Mouse (Mus musculus): ENCODE data around the gene Cript. TPM values are rescaled to one million over a fixed set of nuclear protein-coding genes. Genes with fewer than 3 reads are reported as not detected.
A peak's percentile ranks its signal among the peaks of the same experiment; 100 is the strongest.

The Cript gene
- polyA plus RNA-seq, 1 experiment from 2014 or later = 209 TPM

DNA sequence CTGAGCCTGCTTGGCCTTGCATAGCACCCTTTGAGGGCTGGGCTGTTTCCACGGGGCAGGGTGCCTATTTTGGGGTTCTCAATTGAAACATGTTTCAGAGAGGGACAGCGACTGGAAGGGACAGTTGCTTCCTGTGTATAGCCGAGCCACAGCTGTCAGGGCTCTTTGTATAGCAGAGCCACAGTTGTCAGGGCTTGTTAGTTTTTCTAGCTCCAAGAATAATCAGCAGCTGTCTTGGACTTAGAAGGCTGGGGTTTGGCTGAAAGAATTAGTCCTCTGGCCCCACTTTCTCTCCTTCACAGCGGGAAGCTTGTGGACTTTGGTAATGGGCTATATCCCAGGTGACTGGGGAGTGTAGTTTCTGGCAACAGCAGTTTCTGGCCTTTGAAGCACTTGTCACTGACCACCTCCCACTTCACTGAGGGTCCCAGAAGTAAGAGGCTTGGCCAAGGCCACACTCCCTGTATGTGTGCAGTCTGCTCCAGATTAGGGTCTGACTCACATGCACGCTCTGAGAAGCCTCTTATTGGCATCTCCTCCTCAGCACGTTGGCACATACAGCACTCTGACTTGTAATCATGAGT lies 36.7 kb upstream of the Cript start:
- Histone ChIP-seq H3K27me3 (ENCODE audit: control insufficient read depth, insufficient read depth, low read depth, low read length) (no peaks in the 10 kb centered on the region), H3K4me1 (ENCODE audit: control insufficient read depth, insufficient read depth, low read length) (peaks cover 5% of the 10 kb centered on the region; the same call in 1 of the 2 replicates), H3K4me3 (ENCODE audit: low read depth, low read length) (no peak overlapping the region), H3K36me3 (ENCODE audit: control insufficient read depth, insufficient read depth, low read length) (no peaks in the 10 kb centered on the region), H3K9me3 (replicated peaks; ENCODE audit: control insufficient read depth, low read length, poor library complexity, severe bottlenecking) (no peaks in the 10 kb centered on the region), H3K4me2 (ENCODE audit: low read length) (no peak overlapping the region), H3K9ac (ENCODE audit: low read depth, low read length) (no peak overlapping the region), H3K27ac (ENCODE audit: low read length) (peak overlapping the region; percentile 12; the same call in 1 of the 2 replicates)
- 39% methylated on average over 6 of the region's 6 CpGs for WGBS
- ATAC-seq = peak; percentile 63

DNA sequence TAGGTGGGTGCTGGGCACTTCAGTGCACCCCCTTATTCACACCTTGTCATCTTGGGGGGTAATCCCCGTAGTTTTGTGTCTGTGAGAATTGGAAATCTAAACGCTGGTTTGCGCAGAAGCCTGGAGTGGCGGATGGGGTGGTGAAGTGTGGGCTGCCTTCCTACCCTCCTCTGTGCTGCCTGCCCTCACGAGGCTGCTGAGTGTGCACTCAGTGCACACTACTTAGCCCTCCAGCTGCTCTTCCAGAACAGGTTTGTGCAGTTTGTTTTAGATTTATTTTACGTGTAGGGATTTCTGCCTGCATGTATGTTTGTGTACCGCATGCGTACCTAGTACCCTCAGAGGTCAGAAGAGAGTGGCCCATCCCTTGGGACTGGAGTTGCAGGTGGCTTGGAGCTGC lies 34.0 kb upstream of the Cript start:
- H3K9me3 ChIP-seq (replicated peaks; ENCODE audit: control insufficient read depth, low read length, poor library complexity, severe bottlenecking) = no peaks in the 10 kb centered on the region
- no peak overlapping the region for H3K9ac ChIP-seq (ENCODE audit: low read depth, low read length)
- WGBS = 91% methylated on average over 8 of the region's 8 CpGs
- no peak overlapping the region for H3K4me3 ChIP-seq (ENCODE audit: low read depth, low read length)
- H3K4me2 ChIP-seq (ENCODE audit: low read length) = no peak overlapping the region
- no peak overlapping the region for H3K27ac ChIP-seq (ENCODE audit: low read length)
- H3K27me3 ChIP-seq (ENCODE audit: control insufficient read depth, insufficient read depth, low read depth, low read length) = no peaks in the 10 kb centered on the region
- no peak for ATAC-seq
- H3K4me1 ChIP-seq (ENCODE audit: control insufficient read depth, insufficient read depth, low read length) = peaks cover 4% of the 10 kb centered on the region; the same call in 1 of the 2 replicates
- no peaks in the 10 kb centered on the region for H3K36me3 ChIP-seq (ENCODE audit: control insufficient read depth, insufficient read depth, low read length)

GRCm38 (mm10) chr17:86997323-86997722 lies 28.0 kb upstream of the Cript start:
- no peaks in the 10 kb centered on the region for H3K9me3 ChIP-seq (replicated peaks; ENCODE audit: control insufficient read depth, low read length, poor library complexity, severe bottlenecking)
- no peaks in the 10 kb centered on the region; the same call in 1 of the 2 replicates for H3K36me3 ChIP-seq (ENCODE audit: control insufficient read depth, insufficient read depth, low read length)
- H3K4me2 ChIP-seq (ENCODE audit: low read length) = no peak overlapping the region
- H3K4me3 ChIP-seq (ENCODE audit: low read depth, low read length) = no peak overlapping the region
- H3K9ac ChIP-seq (ENCODE audit: low read depth, low read length) = no peak overlapping the region
- no peak overlapping the region for H3K27ac ChIP-seq (ENCODE audit: low read length)
- no peaks in the 10 kb centered on the region for H3K4me1 ChIP-seq (ENCODE audit: control insufficient read depth, insufficient read depth, low read length)
- ATAC-seq = no peak
- H3K27me3 ChIP-seq (ENCODE audit: control insufficient read depth, insufficient read depth, low read depth, low read length) = no peaks in the 10 kb centered on the region
- 94% methylated on average over 6 of the region's 6 CpGs for WGBS

GRCm38 (mm10) chr17:87008950-87009349 lies 16.4 kb upstream of the Cript start:
- no peak overlapping the region for H3K27ac ChIP-seq (ENCODE audit: low read length)
- 86% methylated on average over 3 of the region's 3 CpGs for WGBS
- peaks cover 5% of the 10 kb centered on the region; the same call in 1 of the 2 replicates for H3K36me3 ChIP-seq (ENCODE audit: control insufficient read depth, insufficient read depth, low read length)
- H3K4me3 ChIP-seq (ENCODE audit: low read depth, low read length) = no peak overlapping the region
- H3K27me3 ChIP-seq (ENCODE audit: control insufficient read depth, insufficient read depth, low read depth, low read length) = no peaks in the 10 kb centered on the region
- no peaks in the 10 kb centered on the region; the same call in 1 of the 2 replicates for H3K9me3 ChIP-seq (replicated peaks; ENCODE audit: control insufficient read depth, low read length, poor library complexity, severe bottlenecking)
- no peak for ATAC-seq
- H3K4me2 ChIP-seq (ENCODE audit: low read length) = no peak overlapping the region
- H3K9ac ChIP-seq (ENCODE audit: low read depth, low read length) = no peak overlapping the region
- H3K4me1 ChIP-seq (ENCODE audit: control insufficient read depth, insufficient read depth, low read length) = no peaks in the 10 kb centered on the region

GRCm38 (mm10) chr17:87011301-87012019 lies 13.9 kb upstream of the Cript start:
- Histone ChIP-seq H3K27me3 (ENCODE audit: control insufficient read depth, insufficient read depth, low read depth, low read length) (no peaks in the 10 kb centered on the region), H3K36me3 (ENCODE audit: control insufficient read depth, insufficient read depth, low read length) (peaks cover 7% of the 10 kb centered on the region; the same call in 1 of the 2 replicates), H3K4me2 (ENCODE audit: low read length) (no peak overlapping the region), H3K27ac (ENCODE audit: low read length) (no peak overlapping the region), H3K9me3 (replicated peaks; ENCODE audit: control insufficient read depth, low read length, poor library complexity, severe bottlenecking) (no peaks in the 10 kb centered on the region; the same call in 1 of the 2 replicates), H3K4me1 (ENCODE audit: control insufficient read depth, insufficient read depth, low read length) (no peaks in the 10 kb centered on the region), H3K9ac (ENCODE audit: low read depth, low read length) (no peak overlapping the region), H3K4me3 (ENCODE audit: low read depth, low read length) (no peak overlapping the region)
- 79% methylated on average over 13 of the region's 13 CpGs for WGBS
- ATAC-seq = no peak

GRCm38 (mm10) chr17:87019692-87020091 lies 5.7 kb upstream of the Cript start:
- WGBS = 97% methylated on average over 5 of the region's 5 CpGs
- Histone ChIP-seq H3K9me3 (replicated peaks; ENCODE audit: control insufficient read depth, low read length, poor library complexity, severe bottlenecking) (no peaks in the 10 kb centered on the region), H3K4me1 (ENCODE audit: control insufficient read depth, insufficient read depth, low read length) (peaks cover 5% of the 10 kb centered on the region; the same call in 1 of the 2 replicates), H3K27me3 (ENCODE audit: control insufficient read depth, insufficient read depth, low read depth, low read length) (no peaks in the 10 kb centered on the region), H3K9ac (ENCODE audit: low read depth, low read length) (no peak overlapping the region), H3K27ac (ENCODE audit: low read length) (no peak overlapping the region), H3K4me2 (ENCODE audit: low read length) (no peak overlapping the region), H3K4me3 (ENCODE audit: low read depth, low read length) (no peak overlapping the region), H3K36me3 (ENCODE audit: control insufficient read depth, insufficient read depth, low read length) (0 out of 2 replicates have a peak, but pooled peaks cover 6% of the 10 kb centered on the region)
- ATAC-seq = no peak

DNA sequence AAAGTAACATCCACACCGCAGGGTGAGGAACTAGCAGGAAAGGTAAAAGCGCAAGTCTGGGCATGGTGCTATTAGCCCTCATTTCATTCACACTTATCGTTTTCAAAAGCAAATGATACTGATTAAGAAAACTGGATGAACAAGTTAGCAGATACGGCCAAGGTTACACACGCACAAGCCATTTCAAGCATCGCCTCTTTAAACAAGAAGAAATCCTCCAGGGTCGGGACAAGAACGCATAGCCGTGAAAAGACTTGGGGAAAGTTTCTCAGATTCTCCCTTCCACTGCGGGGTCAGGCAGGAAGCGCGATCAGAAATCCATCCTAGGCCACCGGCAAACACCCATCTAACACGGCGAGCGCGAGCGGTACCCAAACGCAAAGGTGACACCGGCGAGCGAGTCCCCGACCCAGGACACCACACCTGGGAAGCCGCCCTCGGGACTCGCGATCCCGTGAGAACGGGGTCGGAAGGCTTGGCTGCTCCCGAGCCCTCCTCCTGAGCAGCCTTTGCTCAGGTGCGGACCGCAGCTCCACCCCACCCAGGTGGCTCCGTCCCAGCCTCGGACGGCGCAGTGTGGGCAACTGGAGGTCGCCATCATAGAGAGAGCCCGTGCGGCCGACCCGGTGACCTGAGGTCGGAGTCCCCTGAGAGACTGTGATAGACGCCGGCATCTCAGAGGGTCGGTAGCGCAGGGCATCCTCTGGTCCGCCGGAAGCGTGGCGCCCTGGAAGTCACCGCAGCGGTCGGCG lies 683 bp upstream of the Cript start:
- Histone ChIP-seq H3K36me3 (ENCODE audit: control insufficient read depth, insufficient read depth, low read length) (peaks cover 3% of the 10 kb centered on the region; the same call in 1 of the 2 replicates), H3K27me3 (ENCODE audit: control insufficient read depth, insufficient read depth, low read depth, low read length) (no peaks in the 10 kb centered on the region), H3K4me3 (ENCODE audit: low read depth, low read length) (peak overlapping the region; percentile 77), H3K9me3 (replicated peaks; ENCODE audit: control insufficient read depth, low read length, poor library complexity, severe bottlenecking) (no peaks in the 10 kb centered on the region), H3K4me2 (ENCODE audit: low read length) (peak overlapping the region; percentile 82), H3K9ac (ENCODE audit: low read depth, low read length) (peak overlapping the region; percentile 76), H3K4me1 (ENCODE audit: control insufficient read depth, insufficient read depth, low read length) (peaks cover 17% of the 10 kb centered on the region), H3K27ac (ENCODE audit: low read length) (peak overlapping the region; percentile 34; the same call in 1 of the 2 replicates)
- peak; percentile 84 for ATAC-seq
- 1% methylated on average over 55 of the region's 55 CpGs for WGBS

DNA sequence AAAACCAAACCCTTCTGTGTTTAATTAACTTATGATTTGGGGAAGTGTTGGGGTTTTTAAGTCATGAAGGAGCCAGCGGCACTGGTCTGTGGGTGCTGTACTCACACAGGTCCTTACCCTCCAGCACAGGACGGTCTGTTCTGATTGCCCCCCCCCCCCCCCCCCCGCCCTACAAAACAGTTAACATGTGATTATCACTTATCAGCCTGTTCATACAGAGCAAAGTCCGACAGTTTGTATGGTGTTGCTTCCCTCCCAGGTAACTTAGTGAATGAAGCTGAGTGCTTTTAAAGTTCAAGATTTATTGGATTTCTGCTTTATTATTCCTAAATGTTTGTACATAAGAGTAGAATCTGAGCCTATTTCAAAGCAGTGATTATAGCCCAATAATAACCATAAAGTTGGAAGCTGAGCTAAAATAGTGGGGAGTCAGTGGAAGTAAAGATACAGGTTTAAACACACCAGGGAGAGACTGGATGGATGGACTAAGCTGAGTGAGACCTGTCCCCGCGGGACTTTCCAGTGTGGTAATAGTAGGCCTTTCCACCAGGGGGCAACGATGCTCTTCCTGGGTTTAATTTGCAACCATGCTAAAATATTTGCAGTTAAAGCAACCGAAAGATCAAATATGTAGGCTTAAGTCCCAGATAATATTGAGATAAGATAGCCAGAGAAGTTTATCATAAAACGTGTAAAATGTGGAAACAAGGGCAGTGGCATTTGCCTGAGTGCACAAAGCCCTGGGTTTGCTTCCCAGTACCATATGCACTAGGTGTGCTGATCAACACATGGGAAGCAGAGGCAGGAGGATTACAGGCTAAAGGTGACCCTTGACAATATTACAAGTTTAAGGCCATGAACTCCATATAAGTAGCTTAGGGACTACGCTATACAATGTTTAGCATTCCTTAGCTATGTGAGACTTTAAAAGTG lies 11.1 kb downstream of the Cript start:
- no peaks in the 10 kb centered on the region for H3K27me3 ChIP-seq (ENCODE audit: control insufficient read depth, insufficient read depth, low read depth, low read length)
- no peaks in the 10 kb centered on the region for H3K9me3 ChIP-seq (replicated peaks; ENCODE audit: control insufficient read depth, low read length, poor library complexity, severe bottlenecking)
- no peak overlapping the region for H3K9ac ChIP-seq (ENCODE audit: low read depth, low read length)
- no peaks in the 10 kb centered on the region for H3K4me1 ChIP-seq (ENCODE audit: control insufficient read depth, insufficient read depth, low read length)
- no peak overlapping the region for H3K27ac ChIP-seq (ENCODE audit: low read length)
- peaks cover 14% of the 10 kb centered on the region for H3K36me3 ChIP-seq (ENCODE audit: control insufficient read depth, insufficient read depth, low read length)
- H3K4me2 ChIP-seq (ENCODE audit: low read length) = no peak overlapping the region
- H3K4me3 ChIP-seq (ENCODE audit: low read depth, low read length) = no peak overlapping the region
- no peak for ATAC-seq
- 62% methylated on average over 10 of the region's 10 CpGs for WGBS

Data from midbrain, embryonic 16.5 days (tissue).